Mouse (Mus musculus) embryonic fibroblast, embryonic 13.5 days (primary cell): ENCODE data around the gene Neu1. TPM values are rescaled to one million over a fixed set of nuclear protein-coding genes. Genes with fewer than 3 reads are reported as not detected.
"Not testable (repeated sequence)": the region's sequence is repeated elsewhere in the genome, so short reads cannot be mapped to it uniquely, and the experiment has no call there.

Experiments
- H3K27ac ChIP-seq: 2 replicates; pipeline ENCODE4 v1.5.1; 2012; ENCODE audit warnings: low read length, control low read depth, inconsistent platforms; ENCODE audit not compliant: insufficient read depth
- H3K4me1 ChIP-seq: 2 replicates; pipeline ENCODE4 v1.6.1; 2011; ENCODE audit warnings: low read length; ENCODE audit not compliant: control insufficient read depth, insufficient read depth
- H3K4me3 ChIP-seq: 2 replicates; pipeline ENCODE4 v1.5.1; 2011; ENCODE audit warnings: mild to moderate bottlenecking, control low read depth, low read length; ENCODE audit not compliant: insufficient read depth
- CTCF ChIP-seq: IDR thresholded peaks from 2 replicates; pipeline ENCODE4 v1.5.1; 2011; ENCODE audit warnings: mild to moderate bottlenecking, control low read depth, low read length, moderate library complexity, borderline replicate concordance; ENCODE audit not compliant: insufficient read depth
- POLR2A ChIP-seq: IDR thresholded peaks from 2 replicates; pipeline ENCODE4 v1.6.1; 2011; ENCODE audit warnings: low read depth, mild to moderate bottlenecking, control low read depth, low read length, moderate library complexity
- polyA plus RNA-seq: library from polyadenylated mRNA; stranded (reverse); fragments of >200 nt; gene quantifications from 2 replicates; pipeline ENCODE4 v1.2.4, GENCODE M21; 2011; ENCODE audit warnings: low read depth; ENCODE audit not compliant: missing spikeins, insufficient read length

Gene Neu1
- polyA plus RNA-seq, 1 experiment = 11.3 TPM

- TF ChIP-seq POLR2A = peak; percentile 45; the same call in 1 of the 2 replicates
- no peak for TF ChIP-seq CTCF
- H3K4me1 ChIP-seq = no peaks in the 10 kb centered on the region
- H3K4me3 ChIP-seq = peak overlapping the region; percentile 49
- H3K27ac ChIP-seq = peak overlapping the region; percentile 9; the same call in 1 of the 2 replicates
Measured at GRCm38 (mm10) chr17:34894801-34895530, 36.1 kb upstream of the Neu1 start.

- TF ChIP-seq CTCF (no peak), POLR2A (no peak)
- H3K27ac ChIP-seq = no peak overlapping the region
- H3K4me3 ChIP-seq = no peak overlapping the region
- no peaks in the 10 kb centered on the region for H3K4me1 ChIP-seq
Measured at GRCm38 (mm10) chr17:34895724-34896123, 35.3 kb upstream of the Neu1 start.

GRCm38 (mm10) chr17:34896366-34896765, 34.7 kb upstream of the Neu1 start:
- Histone ChIP-seq H3K4me1 (no peaks in the 10 kb centered on the region), H3K27ac (no peak overlapping the region), H3K4me3 (no peak overlapping the region)
- TF ChIP-seq POLR2A (no peak), CTCF (no peak)

- Histone ChIP-seq H3K4me3 (peak overlapping the region; percentile 52), H3K27ac (peak overlapping the region; percentile 85), H3K4me1 (no peaks in the 10 kb centered on the region)
- TF ChIP-seq POLR2A = no peak; the same call in 1 of the 2 replicates
- TF ChIP-seq CTCF = no peak
Measured at GRCm38 (mm10) chr17:34897373-34898159, 33.5 kb upstream of the Neu1 start.

- TF ChIP-seq CTCF (no peak), POLR2A (peak; percentile 72)
Measured at GRCm38 (mm10) chr17:34898160-34898586, 32.9 kb upstream of the Neu1 start, which contains the start of the genes C2 and Ehmt2. Gene C2, minus strand, starts transcription at chr17:34898265. Gene Ehmt2, plus strand, starts transcription at chr17:34898469.

GRCm38 (mm10) chr17:34898706-34899052, 32.4 kb upstream of the Neu1 start:
- TF ChIP-seq POLR2A = no peak
- TF ChIP-seq CTCF = no peak

More at GRCm38 (mm10) chr17:34898160-34898586, 32.9 kb upstream of the Neu1 start, which contains the start of the genes C2 and Ehmt2:
- H3K4me1 ChIP-seq = no peaks in the 10 kb centered on the region
- H3K4me3 ChIP-seq = peak within 1 kb of the TSS; percentile 79
- H3K27ac ChIP-seq = peak within 1 kb of the TSS; percentile 85

GRCm38 (mm10) chr17:34899053-34899889, 31.8 kb upstream of the Neu1 start:
- no peak; the same call in 1 of the 2 replicates for TF ChIP-seq POLR2A
- TF ChIP-seq CTCF = no peak
- H3K4me1 ChIP-seq = no peaks in the 10 kb centered on the region
- H3K27ac ChIP-seq = peak overlapping the region; percentile 82
- peak overlapping the region; percentile 79 for H3K4me3 ChIP-seq

More at GRCm38 (mm10) chr17:34898706-34899052, 32.4 kb upstream of the Neu1 start:
- H3K4me3 ChIP-seq = peak overlapping the region; percentile 79; the same call in 1 of the 2 replicates
- no peaks in the 10 kb centered on the region for H3K4me1 ChIP-seq
- H3K27ac ChIP-seq = no peak overlapping the region

GRCm38 (mm10) chr17:34899890-34900243, 31.2 kb upstream of the Neu1 start:
- TF ChIP-seq POLR2A = peak; percentile 5; the same call in 1 of the 2 replicates
- no peak for TF ChIP-seq CTCF
- H3K4me1 ChIP-seq = no peaks in the 10 kb centered on the region
- peak overlapping the region; percentile 82 for H3K27ac ChIP-seq
- H3K4me3 ChIP-seq = peak overlapping the region; percentile 79

GRCm38 (mm10) chr17:34900826-34901225, 30.2 kb upstream of the Neu1 start:
- H3K27ac ChIP-seq, H3K4me1 ChIP-seq, H3K4me3 ChIP-seq: not testable (repeated sequence)

GRCm38 (mm10) chr17:34901948-34902347, 29.1 kb upstream of the Neu1 start:
- H3K4me3 ChIP-seq, H3K4me1 ChIP-seq, H3K27ac ChIP-seq: not testable (repeated sequence)
